Mouse (Mus musculus): Measurements from ENCODE around the gene Tceal5. TPM values are rescaled to one million over a fixed set of nuclear protein-coding genes. Genes with fewer than 3 reads are reported as not detected.
"Not testable (repeated sequence)": the region's sequence is repeated elsewhere in the genome, so short reads cannot be mapped to it uniquely, and the experiment has no call there.

Tceal5 gene
- polyA plus RNA-seq, 1 experiment from 2014 or later = 2.6 TPM

GRCm38 (mm10) chrX:136227768-136228167 is 24.1 kb upstream of the Tceal5 start:
- no peaks in the 10 kb centered on the region for H3K4me1 ChIP-seq (replicated peaks; ENCODE audit: control insufficient read depth, insufficient read depth, low read length)
- no peaks in the 10 kb centered on the region for H3K36me3 ChIP-seq (ENCODE audit: control insufficient read depth, insufficient read depth, low read length)
- DNase-seq (ENCODE audit: low spot score) = no peak
- no peak overlapping the region for H3K4me3 ChIP-seq (ENCODE audit: low read depth, low read length)
- no peaks in the 10 kb centered on the region for H3K27me3 ChIP-seq (ENCODE audit: control insufficient read depth, insufficient read depth, low read length)
- no peak overlapping the region for H3K9ac ChIP-seq (ENCODE audit: low read depth, low read length)
- 79% methylated on average over 5 of the region's 5 CpGs for WGBS
- H3K27ac ChIP-seq (ENCODE audit: low read depth, low read length) = no peak overlapping the region
- no peak for ATAC-seq (ENCODE audit: low FRiP score)
- no peaks in the 10 kb centered on the region for H3K9me3 ChIP-seq (ENCODE audit: control insufficient read depth, low read length)
- no peak overlapping the region for H3K4me2 ChIP-seq (replicated peaks; ENCODE audit: low read depth, low read length)

GRCm38 (mm10) chrX:136223714-136224113 is 20.0 kb upstream of the Tceal5 start:
- Histone ChIP-seq H3K4me1 (replicated peaks; ENCODE audit: control insufficient read depth, insufficient read depth, low read length) (no peaks in the 10 kb centered on the region), H3K36me3 (ENCODE audit: control insufficient read depth, insufficient read depth, low read length) (no peaks in the 10 kb centered on the region), H3K4me3 (ENCODE audit: low read depth, low read length) (no peak overlapping the region), H3K27ac (ENCODE audit: low read depth, low read length) (no peak overlapping the region), H3K27me3 (ENCODE audit: control insufficient read depth, insufficient read depth, low read length) (no peaks in the 10 kb centered on the region), H3K9ac (ENCODE audit: low read depth, low read length) (no peak overlapping the region), H3K4me2 (replicated peaks; ENCODE audit: low read depth, low read length) (no peak overlapping the region), H3K9me3 (ENCODE audit: control insufficient read depth, low read length) (no peaks in the 10 kb centered on the region)
- WGBS = 74% methylated on average over 6 of the region's 6 CpGs
- ATAC-seq (ENCODE audit: low FRiP score) = no peak
- DNase-seq (ENCODE audit: low spot score) = no peak

GRCm38 (mm10) chrX:136216303-136216702 is 12.6 kb upstream of the Tceal5 start:
- H3K4me3 ChIP-seq (ENCODE audit: low read depth, low read length) = no peak overlapping the region
- no peak overlapping the region for H3K9ac ChIP-seq (ENCODE audit: low read depth, low read length)
- WGBS = 73% methylated on average over 1 of the region's 1 CpGs
- no peaks in the 10 kb centered on the region for H3K36me3 ChIP-seq (ENCODE audit: control insufficient read depth, insufficient read depth, low read length)
- no peaks in the 10 kb centered on the region for H3K27me3 ChIP-seq (ENCODE audit: control insufficient read depth, insufficient read depth, low read length)
- H3K9me3 ChIP-seq (ENCODE audit: control insufficient read depth, low read length) = no peaks in the 10 kb centered on the region
- DNase-seq (ENCODE audit: low spot score) (no peak), ATAC-seq (ENCODE audit: low FRiP score) (no peak)
- no peak overlapping the region for H3K27ac ChIP-seq (ENCODE audit: low read depth, low read length)
- H3K4me1 ChIP-seq (replicated peaks; ENCODE audit: control insufficient read depth, insufficient read depth, low read length) = no peaks in the 10 kb centered on the region
- no peak overlapping the region for H3K4me2 ChIP-seq (replicated peaks; ENCODE audit: low read depth, low read length)

GRCm38 (mm10) chrX:136214729-136215677 is 11.3 kb upstream of the Tceal5 start, which contains the start of the genes Tceal7 and Bex1:
Gene Tceal7 (plus strand): TSS chrX:136214779.
Gene Bex1 (minus strand): TSS chrX:136215513.
- H3K27me3 ChIP-seq (ENCODE audit: control insufficient read depth, insufficient read depth, low read length); H3K9me3 ChIP-seq (ENCODE audit: control insufficient read depth, low read length); H3K36me3 ChIP-seq (ENCODE audit: control insufficient read depth, insufficient read depth, low read length); H3K9ac ChIP-seq (ENCODE audit: low read depth, low read length); H3K27ac ChIP-seq (ENCODE audit: low read depth, low read length); H3K4me1 ChIP-seq (replicated peaks; ENCODE audit: control insufficient read depth, insufficient read depth, low read length): not testable (repeated sequence)
- Histone ChIP-seq H3K4me3 (ENCODE audit: low read depth, low read length) (peak within 1 kb of the TSS; percentile 38), H3K4me2 (replicated peaks; ENCODE audit: low read depth, low read length) (peak within 1 kb of the TSS; percentile 33)
- 30% methylated on average over 12 of the region's 67 CpGs for WGBS
- peak; percentile 94 for ATAC-seq (ENCODE audit: low FRiP score)
- DNase-seq (ENCODE audit: low spot score) = peak; percentile 5

GRCm38 (mm10) chrX:136213396-136213795 is 9.7 kb upstream of the Tceal5 start:
- ATAC-seq (ENCODE audit: low FRiP score) (no peak), DNase-seq (ENCODE audit: low spot score) (no peak)
- Histone ChIP-seq H3K4me2 (replicated peaks; ENCODE audit: low read depth, low read length) (no peak overlapping the region), H3K4me1 (replicated peaks; ENCODE audit: control insufficient read depth, insufficient read depth, low read length) (no peaks in the 10 kb centered on the region), H3K4me3 (ENCODE audit: low read depth, low read length) (no peak overlapping the region), H3K9ac (ENCODE audit: low read depth, low read length) (no peak overlapping the region), H3K27ac (ENCODE audit: low read depth, low read length) (no peak overlapping the region), H3K27me3 (ENCODE audit: control insufficient read depth, insufficient read depth, low read length) (no peaks in the 10 kb centered on the region), H3K9me3 (ENCODE audit: control insufficient read depth, low read length) (no peaks in the 10 kb centered on the region), H3K36me3 (ENCODE audit: control insufficient read depth, insufficient read depth, low read length) (no peaks in the 10 kb centered on the region)
- WGBS = 74% methylated on average over 2 of the region's 2 CpGs

- ATAC-seq (ENCODE audit: low FRiP score) = no peak
- Histone ChIP-seq H3K36me3 (ENCODE audit: control insufficient read depth, insufficient read depth, low read length) (no peaks in the 10 kb centered on the region), H3K4me2 (replicated peaks; ENCODE audit: low read depth, low read length) (no peak overlapping the region), H3K9ac (ENCODE audit: low read depth, low read length) (no peak overlapping the region), H3K9me3 (ENCODE audit: control insufficient read depth, low read length) (no peaks in the 10 kb centered on the region), H3K27ac (ENCODE audit: low read depth, low read length) (no peak overlapping the region), H3K4me1 (replicated peaks; ENCODE audit: control insufficient read depth, insufficient read depth, low read length) (no peaks in the 10 kb centered on the region), H3K27me3 (ENCODE audit: control insufficient read depth, insufficient read depth, low read length) (no peaks in the 10 kb centered on the region), H3K4me3 (ENCODE audit: low read depth, low read length) (no peak overlapping the region)
- WGBS = 77% methylated on average over 6 of the region's 6 CpGs
- no peak for DNase-seq (ENCODE audit: low spot score)
Measured at GRCm38 (mm10) chrX:136204406-136204805, 730 bp upstream of the Tceal5 start.

GRCm38 (mm10) chrX:136203257-136203656 is 419 bp downstream of the Tceal5 start:
- WGBS = 18% methylated on average over 7 of the region's 7 CpGs
- Histone ChIP-seq H3K9ac (ENCODE audit: low read depth, low read length) (peak overlapping the region; percentile 52; the same call in 1 of the 2 replicates), H3K9me3 (ENCODE audit: control insufficient read depth, low read length) (no peaks in the 10 kb centered on the region), H3K4me1 (replicated peaks; ENCODE audit: control insufficient read depth, insufficient read depth, low read length) (no peaks in the 10 kb centered on the region), H3K36me3 (ENCODE audit: control insufficient read depth, insufficient read depth, low read length) (no peaks in the 10 kb centered on the region), H3K4me2 (replicated peaks; ENCODE audit: low read depth, low read length) (peak overlapping the region; percentile 46), H3K27ac (ENCODE audit: low read depth, low read length) (peak overlapping the region; percentile 10; the same call in 1 of the 2 replicates), H3K4me3 (ENCODE audit: low read depth, low read length) (peak overlapping the region; percentile 37), H3K27me3 (ENCODE audit: control insufficient read depth, insufficient read depth, low read length) (no peaks in the 10 kb centered on the region)
- DNase-seq (ENCODE audit: low spot score) = peak; percentile 5
- peak; percentile 38; the same call in 1 of the 2 replicates for ATAC-seq (ENCODE audit: low FRiP score)

GRCm38 (mm10) chrX:136196873-136197272 is 6.8 kb downstream of the Tceal5 start:
- H3K9ac ChIP-seq (ENCODE audit: low read depth, low read length) = no peak overlapping the region
- H3K4me2 ChIP-seq (replicated peaks; ENCODE audit: low read depth, low read length) = no peak overlapping the region
- ATAC-seq (ENCODE audit: low FRiP score) (no peak), DNase-seq (ENCODE audit: low spot score) (peak; percentile 49)
- H3K27me3 ChIP-seq (ENCODE audit: control insufficient read depth, insufficient read depth, low read length) = no peaks in the 10 kb centered on the region
- H3K9me3 ChIP-seq (ENCODE audit: control insufficient read depth, low read length) = no peaks in the 10 kb centered on the region
- no peaks in the 10 kb centered on the region for H3K36me3 ChIP-seq (ENCODE audit: control insufficient read depth, insufficient read depth, low read length)
- H3K4me3 ChIP-seq (ENCODE audit: low read depth, low read length) = no peak overlapping the region
- H3K27ac ChIP-seq (ENCODE audit: low read depth, low read length) = no peak overlapping the region
- 65% methylated on average over 1 of the region's 1 CpGs for WGBS
- no peaks in the 10 kb centered on the region for H3K4me1 ChIP-seq (replicated peaks; ENCODE audit: control insufficient read depth, insufficient read depth, low read length)
